Mouse (Mus musculus) limb, embryonic 13.5 days (tissue): ENCODE results near the gene Lrrc17. TPM values are rescaled to one million over a fixed set of nuclear protein-coding genes. Genes with fewer than 3 reads are reported as not detected.
A peak's percentile ranks its signal among the peaks of the same experiment; 100 is the strongest.

ENCODE experiments used
- ATAC-seq: fragments of 200-750 bp; cut with Nextera tagmentation; 2 replicates; pipeline ENCODE4 v1.8.0; 2017; ENCODE audit warnings: low read depth, moderate number of reproducible peaks, moderate TSS enrichment; ENCODE audit not compliant: low FRiP score
- H3K27ac ChIP-seq: fragments of 300-500 bp; sonication (generic); 2 replicates; pipeline ENCODE4 v1.5.1; 2015; ENCODE audit warnings: inconsistent platforms, mild to moderate bottlenecking, moderate library complexity
- H3K27me3 ChIP-seq: fragments of 300-500 bp; sonication (generic); 2 replicates; pipeline ENCODE4 v1.6.1; 2015; ENCODE audit warnings: mild to moderate bottlenecking, inconsistent platforms
- H3K36me3 ChIP-seq: fragments of 300-500 bp; sonication (generic); 2 replicates; pipeline ENCODE4 v1.6.1; 2015; ENCODE audit warnings: inconsistent platforms, mild to moderate bottlenecking, moderate library complexity
- H3K4me1 ChIP-seq: fragments of 300-500 bp; sonication (generic); 2 replicates; pipeline ENCODE4 v1.6.1; 2015; ENCODE audit warnings: inconsistent platforms
- H3K4me2 ChIP-seq: fragments of 300-500 bp; sonication (generic); replicated peaks from 2 replicates; pipeline ENCODE4 v1.6.1; 2015; ENCODE audit warnings: inconsistent platforms, mild to moderate bottlenecking, moderate library complexity
- H3K4me3 ChIP-seq: fragments of 300-500 bp; sonication (generic); 2 replicates; pipeline ENCODE4 v1.5.1; 2015; ENCODE audit warnings: moderate library complexity, mild to moderate bottlenecking, inconsistent platforms
- H3K9ac ChIP-seq: fragments of 300-500 bp; sonication (generic); 2 replicates; pipeline ENCODE4 v1.6.1; 2015; ENCODE audit warnings: mild to moderate bottlenecking, inconsistent platforms
- H3K9me3 ChIP-seq: fragments of 300-500 bp; sonication (generic); 2 replicates; pipeline ENCODE4 v1.6.1; 2016; ENCODE audit warnings: inconsistent platforms
- WGBS: fragments of 180-500 bp; shearing (Covaris S2); methylation state at CpG from one replicate; pipeline ENCODE4 v1.1.7; 2015; 5-methylcytosine and 5-hydroxymethylcytosine counted together
- polyA plus RNA-seq: library from polyadenylated mRNA; unstranded; fragments of >200 nt; fragmentation: Nextera tagmentation; extraction: Ambion mirVana; gene quantifications from 2 replicates; pipeline ENCODE4 v1.2.1, GENCODE M21; 2015

Lrrc17 gene
- polyA plus RNA-seq, 1 experiment from 2014 or later, result 89.9 TPM

GRCm38 (mm10) chr5:21513363-21513762 lies 30.0 kb upstream of the Lrrc17 start:
- no peak for ATAC-seq
- Histone ChIP-seq H3K27ac (no peak overlapping the region), H3K4me3 (no peak overlapping the region), H3K9ac (no peak overlapping the region), H3K9me3 (no peaks in the 10 kb centered on the region), H3K36me3 (no peaks in the 10 kb centered on the region), H3K4me2 (no peak overlapping the region), H3K27me3 (no peaks in the 10 kb centered on the region), H3K4me1 (peaks cover 4% of the 10 kb centered on the region; the same call in 1 of the 2 replicates)
- WGBS, result 70% methylated on average over 10 of the region's 10 CpGs

DNA sequence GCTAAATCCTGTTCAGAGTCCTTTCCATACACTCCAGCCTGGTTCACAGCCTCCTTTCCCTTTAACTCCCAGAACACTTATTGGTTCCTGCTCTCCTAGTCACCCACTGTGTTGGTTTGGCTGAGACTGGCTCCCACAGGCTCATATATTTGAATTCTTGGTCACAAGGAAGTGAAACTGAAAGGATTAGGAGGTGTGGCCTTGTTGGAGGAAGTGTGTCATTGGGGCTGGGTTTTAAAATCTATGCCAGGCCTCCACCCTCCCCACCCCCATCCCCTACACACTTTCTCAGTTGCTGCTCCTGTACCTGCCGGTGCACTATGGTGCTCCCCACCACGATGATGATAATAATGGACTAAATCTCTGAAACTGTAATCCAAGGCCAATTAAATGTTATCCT lies 25.8 kb upstream of the Lrrc17 start:
- Histone ChIP-seq H3K36me3 (no peaks in the 10 kb centered on the region), H3K4me3 (no peak overlapping the region), H3K4me1 (peaks cover 8% of the 10 kb centered on the region; the same call in 1 of the 2 replicates), H3K4me2 (no peak overlapping the region), H3K27me3 (no peaks in the 10 kb centered on the region), H3K9ac (no peak overlapping the region), H3K9me3 (no peaks in the 10 kb centered on the region), H3K27ac (no peak overlapping the region)
- 95% methylated on average over 2 of the region's 2 CpGs for WGBS
- no peak for ATAC-seq

GRCm38 (mm10) chr5:21518207-21518606 lies 25.2 kb upstream of the Lrrc17 start:
- 61% methylated on average over 4 of the region's 4 CpGs for WGBS
- no peak overlapping the region for H3K4me2 ChIP-seq
- H3K27me3 ChIP-seq, result no peaks in the 10 kb centered on the region
- H3K9ac ChIP-seq, result no peak overlapping the region
- no peaks in the 10 kb centered on the region for H3K36me3 ChIP-seq
- H3K4me1 ChIP-seq, result peaks cover 4% of the 10 kb centered on the region; the same call in 1 of the 2 replicates
- no peak overlapping the region; the same call in 1 of the 2 replicates for H3K27ac ChIP-seq
- H3K4me3 ChIP-seq, result no peak overlapping the region
- no peak for ATAC-seq
- H3K9me3 ChIP-seq, result no peaks in the 10 kb centered on the region

- ATAC-seq, result no peak
- H3K4me3 ChIP-seq, result no peak overlapping the region
- no peak overlapping the region for H3K27ac ChIP-seq
- H3K9ac ChIP-seq, result no peak overlapping the region
- H3K36me3 ChIP-seq, result no peaks in the 10 kb centered on the region
- no peak overlapping the region for H3K4me2 ChIP-seq
- no peaks in the 10 kb centered on the region for H3K9me3 ChIP-seq
- H3K4me1 ChIP-seq, result 0 out of 2 replicates have a peak, but pooled peaks cover 4% of the 10 kb centered on the region
- WGBS, result 58% methylated on average over 3 of the region's 3 CpGs
- no peaks in the 10 kb centered on the region for H3K27me3 ChIP-seq
These were observed 24.2 kb upstream of the Lrrc17 start for GRCm38 (mm10) chr5:21519166-21519565.

GRCm38 (mm10) chr5:21526835-21527485 lies 16.4 kb upstream of the Lrrc17 start:
- Histone ChIP-seq H3K4me1 (no peaks in the 10 kb centered on the region), H3K9ac (no peak overlapping the region), H3K27ac (no peak overlapping the region), H3K4me3 (no peak overlapping the region), H3K9me3 (peaks cover 10% of the 10 kb centered on the region; the same call in 1 of the 2 replicates), H3K27me3 (no peaks in the 10 kb centered on the region), H3K36me3 (no peaks in the 10 kb centered on the region), H3K4me2 (no peak overlapping the region)
- 82% methylated on average over 11 of the region's 11 CpGs for WGBS
- ATAC-seq, result no peak

DNA sequence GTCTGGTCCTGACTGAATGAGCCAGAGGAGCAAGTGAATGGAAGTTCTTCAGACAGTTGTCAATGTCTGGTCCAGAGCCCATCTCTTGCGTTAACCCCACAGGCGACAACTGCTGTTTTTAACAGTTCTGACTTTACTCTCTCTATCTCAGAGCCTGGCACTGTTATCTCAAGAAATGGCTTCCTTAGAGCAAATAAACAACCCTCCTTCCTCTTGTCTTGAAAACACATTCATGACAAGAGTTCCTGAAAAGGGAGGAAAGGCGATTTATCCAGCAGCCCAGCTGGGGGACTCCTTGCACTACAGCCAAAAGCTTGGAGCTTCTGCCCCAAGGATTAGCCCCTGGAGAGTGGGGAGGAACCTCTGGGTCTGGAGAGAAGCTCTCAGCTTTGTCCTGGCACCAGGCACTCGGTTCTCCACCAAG lies 15.9 kb upstream of the Lrrc17 start:
- Histone ChIP-seq H3K4me1 (no peaks in the 10 kb centered on the region), H3K9me3 (peaks cover 10% of the 10 kb centered on the region; the same call in 1 of the 2 replicates), H3K36me3 (no peaks in the 10 kb centered on the region), H3K4me2 (no peak overlapping the region), H3K27ac (no peak overlapping the region), H3K9ac (no peak overlapping the region), H3K27me3 (no peaks in the 10 kb centered on the region), H3K4me3 (no peak overlapping the region)
- ATAC-seq, result no peak
- WGBS, result 75% methylated on average over 4 of the region's 4 CpGs

DNA sequence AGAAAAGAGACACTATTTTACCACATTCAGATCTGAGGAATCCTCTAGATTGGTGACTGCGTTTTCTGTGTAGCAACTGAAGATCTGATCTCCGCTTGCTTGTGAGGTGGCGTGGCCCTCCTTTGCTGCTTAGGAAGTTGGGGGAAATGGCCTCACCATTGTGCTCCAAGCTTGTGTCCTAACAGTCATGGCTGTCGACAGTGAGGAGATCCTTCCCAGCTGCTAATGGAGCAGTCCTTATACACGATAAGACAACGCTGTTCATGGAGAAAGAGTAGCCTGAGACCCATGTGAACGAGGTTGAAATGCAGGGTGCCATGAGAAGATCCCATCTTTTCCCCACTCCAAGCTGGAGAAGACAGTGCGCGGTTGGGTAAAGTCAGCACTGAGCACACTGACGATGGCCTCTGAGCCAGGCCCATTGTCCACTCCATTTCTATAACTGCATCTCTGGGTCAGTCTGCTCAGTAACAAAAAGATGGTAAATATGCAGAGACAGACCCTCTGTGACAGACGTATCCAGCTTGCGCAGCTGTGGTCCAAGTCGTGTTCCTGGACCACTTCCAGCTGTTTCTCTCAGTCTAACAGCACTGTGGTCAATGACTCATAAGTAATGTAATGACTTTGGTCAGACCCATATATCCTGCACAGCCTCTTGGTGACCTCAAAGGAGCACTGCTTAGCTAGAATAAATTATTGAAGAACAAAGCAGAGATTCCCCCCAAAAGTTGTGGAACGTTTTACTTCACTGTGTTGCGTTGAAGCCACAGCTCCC lies 15.1 kb upstream of the Lrrc17 start:
- H3K36me3 ChIP-seq, result no peaks in the 10 kb centered on the region
- H3K9ac ChIP-seq, result no peak overlapping the region
- no peak for ATAC-seq
- H3K9me3 ChIP-seq, result peaks cover 10% of the 10 kb centered on the region; the same call in 1 of the 2 replicates
- no peaks in the 10 kb centered on the region for H3K4me1 ChIP-seq
- H3K27me3 ChIP-seq, result no peaks in the 10 kb centered on the region
- H3K27ac ChIP-seq, result no peak overlapping the region
- no peak overlapping the region for H3K4me3 ChIP-seq
- 89% methylated on average over 15 of the region's 15 CpGs for WGBS
- H3K4me2 ChIP-seq, result no peak overlapping the region

- no peak overlapping the region for H3K9ac ChIP-seq
- no peaks in the 10 kb centered on the region for H3K36me3 ChIP-seq
- ATAC-seq, result no peak
- no peak overlapping the region for H3K27ac ChIP-seq
- H3K4me1 ChIP-seq, result no peaks in the 10 kb centered on the region
- no peak overlapping the region for H3K4me3 ChIP-seq
- 88% methylated on average over 8 of the region's 8 CpGs for WGBS
- no peaks in the 10 kb centered on the region for H3K27me3 ChIP-seq
- peaks cover 10% of the 10 kb centered on the region; the same call in 1 of the 2 replicates for H3K9me3 ChIP-seq
- H3K4me2 ChIP-seq, result no peak overlapping the region
These were observed 14.1 kb upstream of the Lrrc17 start for GRCm38 (mm10) chr5:21529110-21529720.

GRCm38 (mm10) chr5:21532126-21532525 lies 11.2 kb upstream of the Lrrc17 start:
- ATAC-seq, result no peak
- 93% methylated on average over 2 of the region's 2 CpGs for WGBS
- no peaks in the 10 kb centered on the region for H3K36me3 ChIP-seq
- H3K27me3 ChIP-seq, result no peaks in the 10 kb centered on the region
- H3K9me3 ChIP-seq, result peaks cover 10% of the 10 kb centered on the region; the same call in 1 of the 2 replicates
- no peak overlapping the region for H3K4me3 ChIP-seq
- no peak overlapping the region for H3K4me2 ChIP-seq
- H3K4me1 ChIP-seq, result no peaks in the 10 kb centered on the region
- no peak overlapping the region for H3K9ac ChIP-seq
- no peak overlapping the region for H3K27ac ChIP-seq

- H3K4me3 ChIP-seq, result no peak overlapping the region
- H3K27me3 ChIP-seq, result no peaks in the 10 kb centered on the region
- no peak overlapping the region for H3K9ac ChIP-seq
- no peak for ATAC-seq
- peaks cover 10% of the 10 kb centered on the region; the same call in 1 of the 2 replicates for H3K9me3 ChIP-seq
- no peak overlapping the region for H3K27ac ChIP-seq
- no peaks in the 10 kb centered on the region for H3K4me1 ChIP-seq
- no peaks in the 10 kb centered on the region for H3K36me3 ChIP-seq
- 81% methylated on average over 5 of the region's 5 CpGs for WGBS
- H3K4me2 ChIP-seq, result no peak overlapping the region
These were observed 10.4 kb upstream of the Lrrc17 start for GRCm38 (mm10) chr5:21532921-21533320.

- Histone ChIP-seq H3K9ac (no peak overlapping the region), H3K36me3 (peaks cover 8% of the 10 kb centered on the region), H3K4me3 (no peak overlapping the region), H3K4me1 (peaks cover 41% of the 10 kb centered on the region), H3K27me3 (no peaks in the 10 kb centered on the region), H3K4me2 (no peak overlapping the region), H3K9me3 (no peaks in the 10 kb centered on the region), H3K27ac (no peak overlapping the region)
- WGBS, result 64% methylated on average over 4 of the region's 4 CpGs
- no peak for ATAC-seq
These were observed 1.1 kb upstream of the Lrrc17 start for GRCm38 (mm10) chr5:21542226-21542625.

GRCm38 (mm10) chr5:21544821-21545220 lies 1.5 kb downstream of the Lrrc17 start:
- peak overlapping the region; percentile 71 for H3K4me2 ChIP-seq
- no peaks in the 10 kb centered on the region for H3K9me3 ChIP-seq
- no peaks in the 10 kb centered on the region for H3K27me3 ChIP-seq
- peak; percentile 37; the same call in 1 of the 2 replicates for ATAC-seq
- peak overlapping the region; percentile 72 for H3K9ac ChIP-seq
- H3K36me3 ChIP-seq, result peaks cover 15% of the 10 kb centered on the region
- WGBS, result 15% methylated on average over 3 of the region's 3 CpGs
- peak overlapping the region; percentile 94 for H3K27ac ChIP-seq
- peaks cover 51% of the 10 kb centered on the region for H3K4me1 ChIP-seq
- peak overlapping the region; percentile 55 for H3K4me3 ChIP-seq
